Mouse (Mus musculus): ENCODE measurements around the gene Arhgef26.

GRCm38 (mm10) chr3:62464276-62464675 lies 126.1 kb downstream of the Arhgef26 start:
- TF ChIP-seq CTCF (IDR thresholded peaks at IDR 0.05; ENCODE audit: low read depth, low read length) (no peak), POLR2A (IDR thresholded peaks at IDR 0.05; ENCODE audit: extremely low read depth, insufficient read depth, low read length) (no peak)

Data from liver, adult 2 months (tissue).